Mouse (Mus musculus) cerebellum, adult 2 months (tissue): ENCODE results near the gene Rpl6.

Experiments
- CTCF ChIP-seq: fragments of 200-500 bp; IDR thresholded peaks from 2 replicates; pipeline ENCODE4 v1.5.1; 2011; ENCODE audit warnings: low read depth, mild to moderate bottlenecking, control low read depth, low read length, moderate library complexity, borderline replicate concordance; ENCODE audit not compliant: insufficient read depth
- POLR2A ChIP-seq: fragments of 200-500 bp; IDR thresholded peaks from 2 replicates; pipeline ENCODE4 v1.6.1; 2011; ENCODE audit warnings: low read length, control low read depth, borderline replicate concordance; ENCODE audit not compliant: insufficient read depth

DNA sequence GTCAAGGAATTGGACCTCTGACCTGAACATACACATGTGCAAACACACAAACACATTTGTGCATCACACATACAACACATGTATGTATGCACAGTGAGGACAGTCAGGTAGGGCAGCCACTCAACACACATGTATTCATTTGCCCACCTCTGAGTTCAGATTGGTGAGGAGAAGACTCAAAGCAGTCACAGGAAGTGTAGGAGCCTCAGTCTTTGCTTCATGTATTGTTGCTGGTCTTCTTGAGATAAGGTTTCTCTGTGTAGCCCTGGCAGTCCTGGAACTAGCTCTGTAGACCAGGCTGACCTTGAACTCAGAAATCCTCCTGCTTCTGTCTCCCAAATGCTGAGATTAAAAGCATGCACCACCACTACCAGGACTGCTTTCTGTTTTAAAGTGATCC, 36.9 kb downstream of the Rpl6 start:
- TF ChIP-seq POLR2A = no peak
- TF ChIP-seq CTCF = no peak
